Mouse (Mus musculus): ENCODE data around the gene Gm20661.

- TF ChIP-seq EP300 (IDR thresholded peaks at IDR 0.05): no peak
- no peak for TF ChIP-seq CTCF (IDR thresholded peaks at IDR 0.05)
Observed at GRCm38 (mm10) chr9:108032126-108032525, 49.3 kb downstream of the Gm20661 start.
